ENCODE assay signal across 23 mouse cellular contexts in the genomic region with DNA sequence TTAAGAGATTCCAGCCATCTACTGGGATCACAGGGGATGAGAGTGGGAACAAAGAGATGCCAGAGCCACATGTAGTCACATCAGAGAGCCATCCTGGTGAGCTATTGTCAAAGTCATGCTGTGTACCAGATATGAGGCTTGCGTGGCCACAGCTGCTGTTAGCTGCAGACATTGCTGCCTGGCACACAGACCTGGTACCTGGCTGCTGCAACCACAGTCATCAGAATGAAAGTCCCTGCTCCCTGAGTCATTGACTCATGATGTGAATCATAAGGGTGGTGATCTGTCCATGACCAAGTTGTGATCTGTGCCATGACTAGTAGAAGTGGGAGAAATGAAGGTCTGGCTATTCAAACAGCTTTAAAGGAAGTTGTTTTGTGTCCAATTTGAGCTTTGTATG.
A peak's percentile ranks its signal among the peaks of the same experiment; 100 is the strongest.
DNase-seq lines count a peak whose midpoint lies in the region; ATAC-seq and TF ChIP-seq lines count a peak whose summit lies in the region.
"Had no signal": no experiment of that assay in that cellular context is flagged by ENCODE, and none has a peak within 500 bp of the region (broad histone marks: within the 10 kb centered on the region; RNA-seq: fewer than 3 reads in every experiment).

No protein-coding gene starts in this region.

- TF ChIP-seq CTCF in kidney, adult 2 months (conservative IDR thresholded peaks at IDR 0.05; ENCODE audit: insufficient read depth, insufficient read length, low read depth, low read length), result no peak
- no peak for TF ChIP-seq CTCF in CH12.LX (conservative IDR thresholded peaks at IDR 0.05 in 1 of 2, IDR thresholded peaks at IDR 0.05 in 1 of 2; ENCODE audit: low read depth in 2 of 2, low read length in 2 of 2)
- TF ChIP-seq CTCF in Patski (IDR thresholded peaks at IDR 0.05), result no peak

- POLR2A ChIA-PET in Patski (lab: Charles Lee), result no interaction called here

- no peak for TF ChIP-seq EP300 in CH12.LX (IDR thresholded peaks at IDR 0.05; ENCODE audit: low read length)

- H3K36me3 ChIP-seq in kidney, embryonic 15.5 days, result no peaks in the 10 kb centered on the region
- no peaks in the 10 kb centered on the region for H3K36me3 ChIP-seq in kidney, adult 2 months (ENCODE audit: control insufficient read depth, insufficient read depth, low read length)
- H3K36me3 ChIP-seq in CH12.LX (replicated peaks in 1 of 2; ENCODE audit: control insufficient read depth in 1 of 2, insufficient read depth in 1 of 2, low read length in 1 of 2) (no peaks in the 10 kb centered on the region), myocyte (ENCODE audit: control insufficient read depth, insufficient read depth) (no peaks in the 10 kb centered on the region)
- H3K36me3 ChIP-seq: embryonic facial prominence, embryonic 13.5 days; heart, embryonic 13.5 days; hindbrain, embryonic 12.5 days had no signal

- no peak overlapping the region for H3K4me3 ChIP-seq in kidney, embryonic 15.5 days (replicated peaks)
- H3K4me3 ChIP-seq in kidney, adult 2 months (ENCODE audit: insufficient read depth, low read depth, low read length), result no peak overlapping the region
- H3K4me3 ChIP-seq in CH12.LX (replicated peaks in 1 of 3; ENCODE audit: low read depth in 2 of 3, low read length in 2 of 3, poor library complexity in 1 of 3) (no peak overlapping the region), myocyte (no peak overlapping the region)
- H3K4me3 ChIP-seq: embryonic facial prominence, embryonic 13.5 days; forebrain, embryonic 13.5 days; heart, embryonic 13.5 days; hindbrain, embryonic 12.5 days had no signal

- TF ChIP-seq RAD21 in CH12.LX (IDR thresholded peaks at IDR 0.05; ENCODE audit: low read depth, low read length), result no peak

- H3K4me2 ChIP-seq in kidney, embryonic 15.5 days, result no peak overlapping the region
- H3K4me2 ChIP-seq in CH12.LX (ENCODE audit: insufficient read depth, low read depth, poor library complexity, severe bottlenecking) (no peak overlapping the region), myocyte (ENCODE audit: low read depth) (no peak overlapping the region)
- H3K4me2 ChIP-seq: embryonic facial prominence, embryonic 13.5 days; forebrain, embryonic 13.5 days; heart, embryonic 13.5 days; hindbrain, embryonic 12.5 days had no signal

- WGBS in kidney, embryonic 15.5 days, result 63% methylated on average over 1 of the region's 1 CpGs
- WGBS in kidney, adult 2 months, result 94% methylated on average over 1 of the region's 1 CpGs

- CTCF ChIA-PET in Patski (lab: Charles Lee), result interaction anchor here (0.7 to 1.2 kb wide), 3 partner anchors 9 to 18 kb away, joined by 3 to 4 read pairs (median 4); no protein-coding TSS in a partner anchor

- no peak for ATAC-seq in kidney, embryonic 15.5 days (replicated peaks; ENCODE audit: low FRiP score)
- ATAC-seq in Patski, result peak; percentile 84
- ATAC-seq: forebrain, embryonic 13.5 days; hindbrain, embryonic 16.5 days; inflammation-experienced regulatory T-cells, adult 6 months; intestine, postnatal 0 days had no signal

- no peak overlapping the region for H3K9ac ChIP-seq in kidney, embryonic 15.5 days
- H3K9ac ChIP-seq in CH12.LX (ENCODE audit: insufficient read depth, low read depth), result no peak overlapping the region
- H3K9ac ChIP-seq: embryonic facial prominence, embryonic 13.5 days; forebrain, embryonic 13.5 days; heart, embryonic 13.5 days; hindbrain, embryonic 12.5 days had no signal

- no peak overlapping the region for H3ac ChIP-seq in myocyte (ENCODE audit: control insufficient read depth, insufficient read length)

- H3K4me1 ChIP-seq in kidney, embryonic 15.5 days, result no peaks in the 10 kb centered on the region
- H3K4me1 ChIP-seq in kidney, adult 2 months (ENCODE audit: control insufficient read depth, insufficient read depth, low read length), result peaks cover 3% of the 10 kb centered on the region; the same call in 1 of the 2 replicates
- H3K4me1 ChIP-seq in CH12.LX (ENCODE audit: control insufficient read depth in 1 of 2, insufficient read depth in 2 of 2), result no peaks in the 10 kb centered on the region
- H3K4me1 ChIP-seq: forebrain, embryonic 13.5 days; heart, embryonic 13.5 days had no signal

- intact Hi-C loops in left cerebral cortex, postnatal 10 days (cut with DNase I), result no loop called here

- in situ Hi-C loops in CH12.LX (cut with MboI; ENCODE audit: low pct_ligation_motif_present, low pct_unique_long_range_greater_than_20kb, low sequenced_read_pairs), result no loop called here
- in situ Hi-C loops in Patski (cut with MboI; ENCODE audit: low pct_unique_long_range_greater_than_20kb), result loop anchor here (10.0 kb wide), 1 partner anchor 189 kb away; no protein-coding TSS in a partner anchor

- DNase-seq in kidney, adult 2 months, result no peak
- DNase-seq in CH12.LX (ENCODE audit: extremely low read depth), result peak; percentile 32
- DNase-seq in Patski (ENCODE audit: low read depth, low spot score), result no peak
- no peak for DNase-seq in frontal cortex, postnatal 10 days (ENCODE audit: low spot score in 2 of 2)
- DNase-seq in left cerebral cortex, postnatal 10 days (ENCODE audit: extremely low spot score in 1 of 2, low spot score in 2 of 2), result no peak
- DNase-seq in urinary bladder, postnatal 10 days (ENCODE audit: low spot score), result no peak
- DNase-seq: adrenal gland, adult 2 months; adrenal gland, postnatal 36 days; cerebellum, adult 11 months; cerebellum, adult 8-10 months; cerebellum, postnatal 25 days; gastrocnemius, postnatal 14 days; heart, postnatal 36 days; kidney, adult 9 months had no signal

- H3K27me3 ChIP-seq in kidney, embryonic 15.5 days, result no peaks in the 10 kb centered on the region
- H3K27me3 ChIP-seq in kidney, adult 2 months (replicated peaks; ENCODE audit: control insufficient read depth, insufficient read depth, low read length), result no peaks in the 10 kb centered on the region
- H3K27me3 ChIP-seq in CH12.LX (replicated peaks) (no peaks in the 10 kb centered on the region), Patski (no peaks in the 10 kb centered on the region), myocyte (ENCODE audit: control insufficient read depth, insufficient read depth, insufficient read length) (no peaks in the 10 kb centered on the region)
- H3K27me3 ChIP-seq: embryonic facial prominence, embryonic 13.5 days; forebrain, embryonic 13.5 days; heart, embryonic 13.5 days; hindbrain, embryonic 12.5 days had no signal

- H3K9me3 ChIP-seq in kidney, embryonic 15.5 days (replicated peaks), result no peaks in the 10 kb centered on the region
- no peaks in the 10 kb centered on the region for H3K9me3 ChIP-seq in CH12.LX (replicated peaks; ENCODE audit: low read length)
- H3K9me3 ChIP-seq: embryonic facial prominence, embryonic 13.5 days; forebrain, embryonic 13.5 days; heart, embryonic 13.5 days; hindbrain, embryonic 12.5 days had no signal

- dilution Hi-C loops in CH12.LX (cut with MboI; ENCODE audit: extremely low pct_ligation_motif_present, extremely low pct_unique_long_range_greater_than_20kb, low sequenced_read_pairs), result no loop called here

- H3K79me2 ChIP-seq in CH12.LX (replicated peaks; ENCODE audit: control insufficient read depth, extremely low read depth, insufficient read depth, poor library complexity, severe bottlenecking) (no peaks in the 10 kb centered on the region), myocyte (ENCODE audit: control insufficient read depth, insufficient read depth) (no peaks in the 10 kb centered on the region)

- no peak for TF ChIP-seq POLR2A in kidney, adult 2 months (IDR thresholded peaks at IDR 0.05; ENCODE audit: low read depth, low read length)
- TF ChIP-seq POLR2A in CH12.LX (IDR thresholded peaks at IDR 0.05; ENCODE audit: low read depth, low read length) (no peak), myocyte (IDR thresholded peaks at IDR 0.05; ENCODE audit: insufficient read length, low read depth) (no peak)

- 0 out of 2 replicates have a peak overlapping the region, but pooled peaks have one; percentile 37 for H3K27ac ChIP-seq in kidney, embryonic 15.5 days
- no peak overlapping the region for H3K27ac ChIP-seq in kidney, adult 2 months (ENCODE audit: insufficient read depth, low read depth, low read length)
- no peak overlapping the region for H3K27ac ChIP-seq in CH12.LX (ENCODE audit: insufficient read depth, low read depth)
- H3K27ac ChIP-seq: embryonic facial prominence, embryonic 13.5 days; forebrain, embryonic 13.5 days; heart, embryonic 13.5 days; hindbrain, embryonic 12.5 days had no signal

TF ChIP-seq in CH12.LX, 34 proteins besides CTCF, POLR2A, EP300 and RAD21:
- TF ChIP-seq ETS1 (conservative IDR thresholded peaks at IDR 0.05; ENCODE audit: low read depth, low read length) (0 out of 2 replicates have a peak, but pooled peaks have one; percentile 30), IRF4 (IDR thresholded peaks at IDR 0.05; ENCODE audit: low read depth, low read length) (no peak)
TF ChIP-seq in CH12.LX: peak in this region for 1.

TF ChIP-seq in myocyte, 11 proteins besides CTCF, POLR2A, EP300 and RAD21:
- TF ChIP-seq TCF12 (IDR thresholded peaks at IDR 0.05; ENCODE audit: insufficient read depth, poor library complexity, severe bottlenecking) (no peak), MYOG (IDR thresholded peaks at IDR 0.05; ENCODE audit: control insufficient read depth in 1 of 3, insufficient read depth in 1 of 3, insufficient read length in 2 of 3, low read depth in 2 of 3) (no peak), MAX (IDR thresholded peaks at IDR 0.05; ENCODE audit: low read depth) (no peak), TCF3 (IDR thresholded peaks at IDR 0.05; ENCODE audit: insufficient read length, low read depth) (peak; percentile 5), MYOD1 (IDR thresholded peaks at IDR 0.05; ENCODE audit: control insufficient read depth in 1 of 3, insufficient read length in 2 of 3, low read depth in 2 of 3) (peak in 1 of 3 experiments; percentile 36), REST (IDR thresholded peaks at IDR 0.05; ENCODE audit: insufficient read depth, insufficient read length) (no peak), CEBPB (IDR thresholded peaks at IDR 0.05; ENCODE audit: insufficient read depth, poor library complexity, severe bottlenecking) (peak; percentile 72; the same call in 1 of the 2 replicates), USF1 (IDR thresholded peaks at IDR 0.05; ENCODE audit: low read depth) (no peak), POLR2AphosphoS2 (IDR thresholded peaks at IDR 0.05; ENCODE audit: insufficient read length, low read depth) (no peak), E2F4 (IDR thresholded peaks at IDR 0.05; ENCODE audit: insufficient read depth) (no peak), SRF (IDR thresholded peaks at IDR 0.05; ENCODE audit: control insufficient read depth, insufficient read length, low read depth) (no peak)
TF ChIP-seq in myocyte: peak in this region for 3.
